Mouse (Mus musculus) heart, adult 2 months (tissue): ENCODE measurements around the gene Ten1.

ENCODE experiments used
- CTCF ChIP-seq: fragments of 200-600 bp; IDR thresholded peaks from 2 replicates; pipeline ENCODE4 v1.8.1; 2022; ENCODE audit warnings: antibody characterized with exemption, mild to moderate bottlenecking, moderate library complexity
- POLR2A ChIP-seq: fragments of 200-500 bp; IDR thresholded peaks from 2 replicates; pipeline ENCODE4 v1.6.1; 2011; ENCODE audit warnings: mild to moderate bottlenecking, low read depth, low read length, control low read depth; ENCODE audit not compliant: insufficient read depth

DNA sequence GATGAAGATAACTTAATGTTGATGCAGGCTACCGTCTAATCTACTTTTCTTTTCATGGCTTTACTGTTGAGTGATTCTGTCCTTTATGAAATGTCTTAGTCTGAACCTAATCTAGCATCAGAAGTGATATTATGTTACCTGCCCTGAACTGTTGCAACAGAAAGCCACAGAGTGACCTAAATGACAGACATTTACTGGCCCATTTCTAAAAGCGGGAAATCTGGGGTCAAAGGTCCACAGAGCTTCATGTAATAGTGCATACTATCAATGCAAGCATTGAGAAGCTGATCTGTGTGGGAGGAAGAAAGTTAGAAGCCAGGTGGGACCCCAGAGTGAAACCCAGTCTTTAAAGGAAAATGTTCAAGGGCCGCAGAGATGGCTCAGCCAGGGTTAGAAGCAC lies 4.5 kb downstream of the Ten1 start:
- TF ChIP-seq CTCF (no peak), POLR2A (no peak)
